Mouse (Mus musculus): Measurements from ENCODE around the gene Ech1.
A peak's percentile ranks its signal among the peaks of the same experiment; 100 is the strongest.

The Ech1 gene

DNA sequence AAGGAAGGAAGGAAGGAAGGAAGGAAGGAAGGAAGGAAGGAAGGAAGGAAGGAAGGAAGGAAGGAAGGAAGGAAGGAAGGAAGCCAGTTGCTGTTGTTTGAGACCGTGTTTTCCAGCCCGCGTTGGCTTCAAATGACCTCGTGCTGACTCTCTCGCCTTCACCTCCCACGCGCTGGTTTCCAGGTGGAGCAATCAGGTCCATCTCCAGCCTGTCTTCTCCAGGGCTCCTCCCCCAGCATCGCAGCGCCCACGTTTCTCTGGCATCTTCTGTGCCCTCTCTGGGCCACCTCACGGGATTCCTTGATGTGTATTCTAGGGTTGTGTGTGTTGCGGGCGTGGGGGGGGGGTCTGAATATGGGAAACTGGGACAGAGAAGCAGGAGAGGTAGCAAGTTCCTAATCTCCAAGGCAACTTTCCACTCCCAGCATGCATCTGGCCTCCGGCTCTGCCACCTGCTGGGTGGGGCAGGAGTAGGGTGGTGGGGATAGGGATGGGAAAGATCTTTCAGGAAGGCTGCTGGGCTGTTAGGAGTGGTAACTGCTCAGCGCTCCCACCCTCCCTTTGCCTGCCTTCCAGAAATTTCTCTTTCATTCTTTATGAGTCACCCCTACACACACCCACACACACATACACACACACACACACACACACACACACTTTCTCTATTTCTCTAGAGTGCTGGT is 37.9 kb downstream of the Ech1 start:
- DNase-seq (ENCODE audit: low spot score): no peak

DNA sequence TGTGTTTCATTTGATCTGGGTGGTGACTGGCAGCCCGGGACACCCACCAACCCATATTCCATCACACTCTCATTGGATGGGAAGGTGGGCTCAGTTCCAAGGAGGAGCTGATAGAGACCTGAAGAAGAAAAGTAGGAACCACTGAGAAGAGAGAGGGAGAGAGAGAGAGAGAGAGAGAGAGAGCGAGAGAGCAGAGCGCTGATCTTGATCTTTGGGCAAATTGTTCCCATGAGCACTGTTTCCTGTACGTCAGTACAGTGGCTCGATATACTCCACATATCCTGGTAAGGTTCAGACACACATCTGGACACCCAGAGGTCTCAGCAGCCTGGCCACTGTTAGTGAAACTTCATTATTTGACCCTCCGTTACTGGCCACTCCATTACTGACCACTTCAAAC is 38.5 kb downstream of the Ech1 start, which contains the start of gene Lgals7:
Gene Lgals7 (plus strand): TSS at position 314 of the 400 bp plus-strand sequence.
- no peak for DNase-seq (ENCODE audit: low spot score)

DNA sequence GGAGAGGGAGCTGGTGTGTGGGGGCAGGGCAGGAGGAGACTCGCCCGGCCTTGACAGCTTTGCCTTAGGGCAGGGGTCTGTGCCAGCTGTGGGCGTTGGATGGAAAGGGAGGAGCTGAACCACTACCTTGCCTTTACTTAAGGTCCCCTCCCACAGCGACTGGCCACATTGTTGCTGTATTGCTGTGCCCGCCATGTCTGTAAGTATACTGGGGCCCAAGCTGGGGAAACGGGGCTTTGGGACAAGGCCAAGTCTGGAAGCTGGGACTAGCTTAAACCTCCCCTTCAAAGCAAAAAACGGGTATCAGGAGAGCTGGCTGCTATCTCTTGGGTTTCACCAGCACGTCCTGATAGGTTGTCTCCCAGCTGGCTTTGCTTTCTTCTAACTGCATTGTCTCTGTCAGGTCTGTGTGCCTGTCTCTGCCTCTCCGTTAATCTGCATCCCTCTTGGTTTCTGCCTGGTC is 39.3 kb downstream of the Ech1 start:
- DNase-seq (ENCODE audit: low spot score): no peak

DNA sequence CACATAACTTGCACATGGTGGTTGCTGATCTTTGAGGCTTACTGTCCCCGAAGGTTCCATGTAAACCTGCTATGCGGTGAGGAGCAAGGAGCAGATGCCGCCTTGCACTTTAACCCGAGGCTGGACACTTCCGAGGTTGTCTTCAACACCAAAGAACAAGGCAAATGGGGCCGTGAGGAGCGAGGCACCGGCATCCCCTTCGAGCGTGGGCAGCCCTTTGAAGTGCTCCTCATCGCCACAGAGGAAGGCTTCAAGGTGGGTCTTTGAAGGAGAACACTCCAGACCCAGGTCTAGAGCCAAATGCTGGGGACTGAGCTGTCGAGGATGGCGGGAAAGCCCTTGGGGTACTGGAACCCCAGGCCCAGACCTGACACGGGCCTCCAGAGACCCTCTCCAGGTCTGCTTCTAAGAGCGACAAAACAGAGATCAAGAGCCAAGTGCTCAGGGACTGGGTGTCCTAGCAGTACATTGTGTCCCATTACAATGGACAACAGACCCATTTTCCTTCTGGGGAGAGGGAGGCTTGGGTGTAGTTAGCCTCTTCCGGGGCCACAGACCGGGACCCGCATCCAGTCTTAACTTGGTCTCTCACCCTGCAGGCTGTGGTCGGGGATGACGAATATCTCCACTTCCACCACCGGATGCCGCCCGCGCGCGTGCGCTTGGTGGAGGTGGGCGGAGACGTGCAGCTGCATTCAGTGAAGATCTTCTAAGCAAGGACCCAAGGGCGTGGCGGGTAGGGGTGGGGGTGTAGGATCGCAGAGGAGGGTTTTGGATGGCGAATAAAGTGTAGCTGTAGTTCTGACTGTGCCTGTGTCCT is 40.7 kb downstream of the Ech1 start:
- DNase-seq (ENCODE audit: low spot score): peak; percentile 77

DNA sequence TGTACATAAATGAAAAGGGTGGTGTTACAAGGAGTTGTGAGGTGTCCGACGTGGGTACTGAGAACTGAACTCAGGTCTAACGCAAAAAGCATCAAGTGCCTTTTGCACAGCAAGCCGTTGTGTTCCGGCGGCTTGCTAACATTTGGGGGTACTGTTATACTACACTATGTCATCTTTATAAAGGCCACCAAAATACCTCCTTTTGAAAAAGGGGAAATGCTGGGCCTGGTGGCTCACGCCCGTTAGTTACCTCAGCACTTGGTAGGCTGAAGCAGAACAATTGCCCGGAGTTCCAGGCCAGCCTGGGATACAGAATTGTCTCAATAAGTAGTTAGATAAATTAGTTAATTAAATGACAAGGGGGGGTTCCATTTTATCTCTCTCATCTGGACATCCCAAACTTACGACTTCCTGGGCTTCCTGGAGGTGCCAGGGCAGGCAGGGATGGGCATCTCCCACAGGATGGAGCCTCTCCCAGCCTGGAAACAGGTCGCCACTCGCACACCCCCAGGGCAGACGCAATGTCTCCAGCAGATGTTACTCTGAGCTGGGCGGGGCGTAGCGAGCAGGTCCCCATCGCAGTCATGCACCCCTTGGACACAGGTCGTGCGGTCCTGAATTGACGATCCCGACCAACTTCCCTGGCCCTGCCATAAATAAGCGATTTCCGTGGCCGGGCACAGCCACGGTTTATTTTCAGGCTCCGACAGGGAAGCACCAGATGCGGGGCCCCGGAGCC is 41.9 kb downstream of the Ech1 start:
- no peak for DNase-seq (ENCODE audit: low spot score)

DNA sequence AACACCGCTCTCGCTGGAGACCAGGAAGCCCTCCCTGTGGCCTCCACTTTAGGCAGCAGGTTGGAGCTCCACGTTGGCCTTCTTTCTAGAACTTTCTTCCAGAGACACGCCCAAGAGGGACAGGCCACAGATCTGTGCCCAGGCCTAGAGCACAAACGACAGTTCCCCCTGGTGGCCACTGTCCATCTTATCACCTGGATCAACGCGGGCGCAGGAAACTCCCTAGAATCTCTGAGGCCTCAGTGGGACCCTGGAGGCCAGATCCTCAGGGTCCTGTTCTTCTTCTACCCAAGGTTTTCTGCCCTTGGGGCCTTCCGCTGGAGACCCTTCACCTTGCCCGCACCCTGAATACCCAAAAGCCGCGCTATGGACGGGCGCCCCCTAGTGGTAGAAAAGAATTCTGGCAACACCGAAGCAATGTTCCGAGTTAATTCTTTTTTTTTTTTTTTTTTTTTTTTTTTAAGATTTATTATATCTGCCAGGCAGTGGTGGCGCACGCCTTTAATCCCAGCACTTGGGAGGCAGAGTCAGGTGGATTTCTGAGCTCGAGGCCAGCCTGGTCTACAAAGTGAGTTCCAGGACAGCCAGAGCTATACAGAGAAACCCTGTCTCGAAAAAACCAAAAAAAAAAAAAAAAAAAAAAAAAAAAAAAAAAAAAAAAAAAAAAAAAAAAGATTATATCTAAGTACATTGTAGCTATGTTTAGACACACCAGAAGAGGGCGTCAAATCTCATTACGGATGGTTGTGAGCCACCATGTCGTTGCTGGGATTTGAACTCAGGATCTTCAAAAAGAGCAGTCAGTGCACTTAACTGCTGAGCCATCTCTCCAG is 42.7 kb downstream of the Ech1 start:
- peak; percentile 70 for DNase-seq (ENCODE audit: low spot score)

DNA sequence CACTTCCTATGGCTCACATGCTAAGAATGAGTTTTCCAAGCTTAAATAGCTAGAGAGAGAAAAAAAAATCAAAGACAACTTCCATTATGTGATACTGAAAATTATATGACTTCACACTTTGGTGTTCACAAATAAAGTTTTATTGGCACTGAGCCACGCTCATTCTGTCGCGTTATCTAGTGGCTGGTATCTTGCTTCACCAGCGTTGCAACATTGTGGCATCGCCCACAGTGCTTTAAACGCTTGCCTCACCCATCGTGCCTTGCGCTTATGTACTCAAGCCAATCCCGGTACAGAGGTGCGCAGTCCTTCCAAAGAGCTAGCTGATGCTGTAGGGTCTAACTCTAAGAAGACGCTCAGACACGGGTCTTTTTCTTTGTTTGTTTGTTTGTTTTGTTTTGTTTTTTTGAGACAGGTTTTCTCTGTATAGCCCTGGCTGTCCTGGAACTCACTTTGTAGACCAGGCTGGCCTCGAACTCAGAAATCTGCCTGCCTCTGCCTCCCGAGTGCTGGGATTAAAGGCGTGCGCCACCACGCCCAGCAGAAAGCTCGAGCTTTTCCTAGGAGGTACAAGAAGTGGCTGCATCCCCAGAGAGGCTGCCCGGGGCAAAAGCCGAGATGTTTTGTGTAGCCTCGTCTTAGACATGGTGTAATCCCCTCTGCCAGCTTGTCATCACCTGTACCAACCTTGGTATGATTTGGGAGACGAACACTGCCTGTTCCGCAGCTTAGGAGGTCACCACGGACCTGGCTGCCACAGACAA is 46.1 kb downstream of the Ech1 start:
- no peak for DNase-seq (ENCODE audit: low spot score)

DNA sequence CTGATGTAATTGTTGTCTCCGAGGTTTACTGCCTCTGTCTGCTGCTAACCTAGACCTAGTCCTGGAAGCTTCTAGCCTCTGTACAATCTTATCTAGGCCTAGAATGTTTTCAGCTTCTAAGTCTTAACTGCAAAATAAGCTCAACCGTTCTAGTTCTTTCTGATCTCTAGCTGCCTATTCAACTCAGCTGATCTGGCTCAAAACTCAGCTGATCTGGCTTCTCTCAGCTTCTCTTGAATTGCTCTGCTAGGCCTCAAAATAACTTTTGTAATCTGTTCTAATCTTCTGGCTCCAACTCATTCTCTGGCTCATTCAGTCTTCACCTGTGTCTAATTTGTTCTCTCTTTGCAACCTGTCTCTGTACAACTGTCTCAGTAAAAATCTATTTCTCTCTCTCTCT is 49.5 kb downstream of the Ech1 start:
- no peak for DNase-seq (ENCODE audit: low spot score)

DNA sequence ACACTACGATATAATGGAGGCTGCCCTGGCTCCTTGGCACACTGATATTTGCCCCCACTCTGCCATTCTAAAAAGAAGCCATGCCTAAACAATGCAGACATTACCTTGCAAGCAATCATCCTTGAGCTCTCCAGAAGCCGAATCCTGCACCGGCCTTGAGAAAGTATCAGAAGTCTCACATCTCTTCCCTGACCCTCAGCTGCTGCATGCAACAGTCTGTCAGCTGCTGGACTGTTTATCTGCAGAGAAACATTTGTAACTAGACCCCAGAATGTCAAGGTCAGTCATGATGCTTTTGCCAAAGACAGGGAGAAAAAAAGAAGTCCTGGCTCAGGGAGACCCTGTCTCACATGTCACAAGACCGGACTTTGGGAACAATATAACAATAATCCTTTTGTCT is 51.1 kb downstream of the Ech1 start:
- no peak for DNase-seq (ENCODE audit: low spot score)

DNA sequence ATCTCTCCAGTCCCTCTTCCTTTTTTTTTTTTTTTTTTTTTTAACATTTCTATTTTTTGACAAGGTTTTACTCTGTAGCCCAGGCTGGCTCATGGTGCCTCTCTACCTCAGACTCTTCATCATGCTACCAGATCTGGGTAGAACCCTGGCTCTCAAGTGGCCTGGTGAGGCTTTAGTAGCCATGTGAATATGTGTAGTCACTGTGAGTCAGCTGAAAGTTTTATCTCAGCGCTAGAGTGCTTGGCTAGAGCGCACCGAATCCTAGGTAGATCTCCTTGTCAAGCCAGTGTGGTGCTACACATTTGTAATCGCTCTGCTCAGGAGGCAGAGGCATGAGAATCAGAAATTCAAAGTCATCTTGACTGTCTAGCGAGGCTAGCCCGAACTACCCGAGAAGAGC is 52.1 kb downstream of the Ech1 start:
- no peak for DNase-seq (ENCODE audit: low spot score)

DNA sequence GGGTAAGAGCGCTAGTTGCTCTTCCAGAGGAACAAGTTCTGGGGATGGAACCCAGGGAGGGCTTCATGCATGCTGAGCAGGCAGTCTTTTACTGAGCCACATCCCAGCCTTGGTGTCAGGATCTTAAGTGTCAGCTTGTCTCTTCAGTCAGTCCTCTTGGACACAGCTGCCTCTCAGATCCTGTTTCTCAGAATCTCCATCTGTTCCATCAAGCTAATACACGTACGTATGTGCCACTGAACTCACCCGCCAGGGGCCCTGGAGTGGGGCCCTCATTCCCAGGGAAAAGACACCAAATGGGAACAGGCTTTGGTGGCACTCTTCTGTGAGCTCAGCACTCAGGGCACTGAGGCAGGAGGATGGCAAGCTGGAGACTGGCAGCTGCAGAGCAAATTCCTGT is 52.8 kb downstream of the Ech1 start:
- DNase-seq (ENCODE audit: low spot score): no peak

DNA sequence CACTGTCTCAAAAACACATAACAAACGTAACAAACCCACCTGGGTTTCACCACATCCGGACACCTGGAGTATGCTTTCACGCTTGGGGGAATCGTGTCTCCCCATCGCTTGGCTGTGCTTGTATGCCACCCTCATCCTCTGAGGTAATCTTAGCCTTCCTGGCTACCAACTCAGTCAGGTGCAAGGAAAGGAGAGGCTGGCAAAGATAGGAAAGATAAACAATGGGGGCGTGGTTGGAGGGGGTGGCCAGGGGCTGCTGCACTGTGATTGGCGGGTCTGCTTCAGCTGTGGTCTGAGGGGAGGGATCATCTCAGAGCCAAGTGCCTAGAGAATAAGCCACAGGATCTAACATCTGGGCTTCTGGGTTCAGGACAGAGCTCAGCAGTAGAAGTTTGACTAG is 54.6 kb downstream of the Ech1 start:
- no peak for DNase-seq (ENCODE audit: low spot score)

DNA sequence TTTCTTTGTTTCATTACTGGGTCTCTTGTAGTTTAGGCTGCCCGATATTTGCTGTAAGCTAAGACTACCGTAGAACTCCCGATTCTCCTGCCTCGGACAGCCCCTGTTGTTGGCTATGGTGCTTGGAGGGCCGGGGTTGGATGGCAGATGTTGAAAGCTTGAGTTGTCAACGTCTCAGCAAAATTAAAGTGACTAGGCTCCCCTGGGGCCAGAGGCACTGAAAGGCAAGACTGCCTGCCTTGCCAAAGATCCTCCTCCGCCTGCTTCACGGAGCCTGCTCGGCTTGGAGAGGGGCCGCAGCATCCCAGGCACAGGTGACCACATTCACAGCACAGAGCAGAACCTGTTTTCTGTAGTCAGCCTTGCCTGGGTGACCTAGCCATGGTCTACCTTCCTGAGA is 55.5 kb downstream of the Ech1 start:
- no peak for DNase-seq (ENCODE audit: low spot score)

DNA sequence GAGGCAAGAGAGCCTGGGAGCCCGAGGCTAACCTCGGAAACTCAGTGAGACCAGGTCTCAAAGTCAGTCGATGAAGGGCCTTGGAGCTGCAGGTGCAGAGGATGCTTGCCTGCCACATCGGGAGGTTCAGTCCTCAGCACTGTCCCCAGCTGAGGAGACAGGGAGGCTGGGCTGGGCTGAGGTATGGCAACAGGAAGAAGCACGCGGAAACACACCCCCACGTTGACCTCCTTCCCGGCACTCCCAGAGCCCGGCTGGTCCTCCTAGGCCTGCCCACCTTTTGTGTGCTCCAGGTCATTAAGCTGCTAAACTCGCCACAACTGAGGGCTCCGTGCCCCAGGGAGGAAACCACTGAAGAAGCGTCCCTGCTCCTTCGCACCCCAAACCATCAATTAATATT is 56.2 kb downstream of the Ech1 start, which contains the start of gene Capn12:
Gene Capn12 (plus strand): TSS at position 224 of the 400 bp plus-strand sequence.
- DNase-seq (ENCODE audit: low spot score): no peak
